ENCODE assay signal across 14 mouse cellular contexts in the genomic region with DNA sequence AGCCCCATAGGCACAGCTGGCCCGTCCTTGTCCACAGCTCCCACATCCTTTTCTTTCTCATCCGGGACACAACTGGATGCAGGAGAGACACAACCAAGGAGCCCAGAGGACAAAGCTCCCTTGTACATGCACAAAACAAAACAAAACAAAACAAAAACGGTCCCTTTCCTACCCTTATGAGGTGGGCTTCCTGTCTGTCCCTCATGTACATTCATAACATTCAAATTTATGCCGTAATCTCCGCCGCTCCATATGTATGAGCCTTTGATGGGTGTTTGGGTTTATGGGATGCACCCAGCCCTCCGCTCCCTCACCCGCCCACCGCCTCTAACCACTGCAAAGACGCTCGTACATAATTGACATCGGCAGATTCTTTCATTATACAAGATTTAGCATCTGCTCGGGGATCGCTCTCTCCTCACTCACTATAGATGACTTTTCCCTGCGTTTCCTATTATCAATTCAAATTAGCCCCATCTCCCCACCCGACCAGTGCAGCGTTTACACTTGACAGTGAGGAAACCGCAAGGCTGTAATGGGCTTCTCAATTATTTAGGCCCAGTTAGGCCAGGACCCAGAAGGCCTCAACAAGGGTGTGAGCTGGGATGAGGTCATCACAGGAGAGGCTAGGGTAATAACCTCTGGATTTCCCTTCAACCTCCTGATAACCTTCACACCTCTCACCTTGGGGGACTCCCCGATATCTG. TPM values are rescaled to one million over a fixed set of nuclear protein-coding genes. Genes with fewer than 3 reads are reported as not detected.
A peak's percentile ranks its signal among the peaks of the same experiment; 100 is the strongest.
DNase-seq lines count a peak whose midpoint lies in the region; ATAC-seq and TF ChIP-seq lines count a peak whose summit lies in the region.
"Had no signal": no experiment of that assay in that cellular context is flagged by ENCODE, and none has a peak within 500 bp of the region (broad histone marks: within the 10 kb centered on the region; RNA-seq: fewer than 3 reads in every experiment).

No protein-coding gene starts in this region.

- 47% methylated on average over 19 of the region's 19 CpGs for WGBS in hindbrain, embryonic 11.5 days
- WGBS in midbrain, embryonic 13.5 days, result 13% methylated on average over 19 of the region's 19 CpGs
- WGBS in thymus, adult 2 months, result 94% methylated on average over 19 of the region's 19 CpGs

- no peak for DNase-seq in layer of hippocampus, adult 2 months (ENCODE audit: low spot score in 2 of 2)
- no peak for DNase-seq in layer of hippocampus, adult 9-11 months
- no peak for DNase-seq in hindbrain, embryonic 11.5 days (ENCODE audit: low spot score)
- peak; percentile 49 for DNase-seq in retina, postnatal 1 day
- DNase-seq in thymus, adult 2 months, result no peak
- no peak for DNase-seq in right cerebral cortex, postnatal 14 days
- no peak for DNase-seq in ovary, postnatal 10 days (ENCODE audit: low spot score)
- DNase-seq: adrenal gland, postnatal 10 days; B cell, adult 2 months; kidney, postnatal 10 days; left cerebral cortex, postnatal 4 days had no signal

- H3K9ac ChIP-seq in hindbrain, embryonic 11.5 days (ENCODE audit: low read depth, low read length), result no peak overlapping the region
- no peak overlapping the region for H3K9ac ChIP-seq in midbrain, embryonic 13.5 days (replicated peaks)
- H3K9ac ChIP-seq: liver, embryonic 12.5 days had no signal

- H3K4me3 ChIP-seq in layer of hippocampus, adult 2 months, result no peak overlapping the region
- H3K4me3 ChIP-seq in hindbrain, embryonic 11.5 days (ENCODE audit: low read depth, low read length), result no peak overlapping the region
- no peak overlapping the region for H3K4me3 ChIP-seq in midbrain, embryonic 13.5 days (replicated peaks)
- no peak overlapping the region for H3K4me3 ChIP-seq in thymus, adult 2 months (ENCODE audit: control insufficient read depth, insufficient read depth, low read length)

- H3K4me1 ChIP-seq in hindbrain, embryonic 11.5 days (replicated peaks; ENCODE audit: control insufficient read depth, insufficient read depth, low read length), result peaks cover 5% of the 10 kb centered on the region
- peaks cover 52% of the 10 kb centered on the region for H3K4me1 ChIP-seq in midbrain, embryonic 13.5 days (replicated peaks)
- 0 out of 2 replicates have a peak, but pooled peaks cover 3% of the 10 kb centered on the region for H3K4me1 ChIP-seq in thymus, adult 2 months (replicated peaks; ENCODE audit: control insufficient read depth, insufficient read depth, low read length)

- H3K4me2 ChIP-seq in hindbrain, embryonic 11.5 days (replicated peaks; ENCODE audit: low read depth, low read length), result peak overlapping the region; percentile 15; the same call in 1 of the 2 replicates
- peak overlapping the region; percentile 48 for H3K4me2 ChIP-seq in midbrain, embryonic 13.5 days (replicated peaks)

- H3K9me3 ChIP-seq in hindbrain, embryonic 11.5 days (ENCODE audit: control insufficient read depth, low read length), result no peaks in the 10 kb centered on the region
- H3K9me3 ChIP-seq in midbrain, embryonic 13.5 days, result no peaks in the 10 kb centered on the region
- H3K9me3 ChIP-seq: liver, embryonic 12.5 days had no signal

- peak; percentile 69 for ATAC-seq in hindbrain, embryonic 11.5 days (ENCODE audit: low FRiP score)
- peak; percentile 79 for ATAC-seq in midbrain, embryonic 13.5 days
- ATAC-seq: inflammation-experienced regulatory T-cells, adult 6 months; liver, embryonic 12.5 days had no signal

- no peaks in the 10 kb centered on the region for H3K36me3 ChIP-seq in hindbrain, embryonic 11.5 days (ENCODE audit: control insufficient read depth, insufficient read depth, low read length)
- H3K36me3 ChIP-seq in midbrain, embryonic 13.5 days, result no peaks in the 10 kb centered on the region
- H3K36me3 ChIP-seq in thymus, adult 2 months (ENCODE audit: control insufficient read depth, insufficient read depth, low read length), result no peaks in the 10 kb centered on the region
- H3K36me3 ChIP-seq: liver, embryonic 12.5 days had no signal

- no peak for TF ChIP-seq CTCF in layer of hippocampus, adult 2 months (conservative IDR thresholded peaks at IDR 0.05)
- TF ChIP-seq CTCF in thymus, adult 2 months (IDR thresholded peaks at IDR 0.05; ENCODE audit: borderline replicate concordance, control insufficient read depth, extremely low read depth, insufficient read depth, low read length, poor library complexity), result no peak

- peak overlapping the region; percentile 39; the same call in 1 of the 2 replicates for H3K27ac ChIP-seq in layer of hippocampus, adult 2 months
- peak overlapping the region; percentile 66 for H3K27ac ChIP-seq in hindbrain, embryonic 11.5 days (ENCODE audit: low read depth, low read length)
- peak overlapping the region; percentile 89 for H3K27ac ChIP-seq in midbrain, embryonic 13.5 days
- no peak overlapping the region for H3K27ac ChIP-seq in thymus, adult 2 months (ENCODE audit: control insufficient read depth, insufficient read depth, low read length)
- H3K27ac ChIP-seq: liver, embryonic 12.5 days had no signal

- TF ChIP-seq POLR2A in thymus, adult 2 months (IDR thresholded peaks at IDR 0.05; ENCODE audit: control insufficient read depth, extremely low read depth, insufficient read depth, low read length, poor library complexity), result no peak

- peaks cover 9% of the 10 kb centered on the region for H3K27me3 ChIP-seq in hindbrain, embryonic 11.5 days (ENCODE audit: control insufficient read depth, insufficient read depth, low read length)
- peaks cover 62% of the 10 kb centered on the region for H3K27me3 ChIP-seq in midbrain, embryonic 13.5 days
- H3K27me3 ChIP-seq in thymus, adult 2 months (ENCODE audit: control insufficient read depth, insufficient read depth, low read length), result no peaks in the 10 kb centered on the region; the same call in 1 of the 2 replicates

RNA-seq across cellular contexts. Expression of a gene that starts 51.5 kb away (rescaled TPM):
- 10 to 100 TPM; 92.9 to 93.9 TPM for total RNA-seq in layer of hippocampus, adult 2 months (2021)
- polyA plus RNA-seq in hindbrain, embryonic 11.5 days (2014; fragmentation: Nextera tagmentation; extraction: Ambion mirVana), result 62.9 and 63.3 TPM in 2 replicates
- polyA plus RNA-seq in midbrain, embryonic 13.5 days (2015; fragmentation: Nextera tagmentation; extraction: Ambion mirVana), result 62.7 and 63.5 TPM in 2 replicates
- polyA plus RNA-seq in thymus, adult 2 months (2012; rRNA removed), result 14.1 and 17.1 TPM in 2 replicates
